Mouse (Mus musculus): ENCODE measurements around the gene Dnajb5. TPM values are rescaled to one million over a fixed set of nuclear protein-coding genes. Genes with fewer than 3 reads are reported as not detected.

Gene Dnajb5
- total and polyA plus RNA-seq, 2 experiments from 2014 or later = 18.2 to 59.1 TPM

- WGBS = 8% methylated on average over 14 of the region's 14 CpGs
Observed at GRCm38 (mm10) chr4:42949051-42949675, 451 bp upstream of the Dnajb5 start.

GRCm38 (mm10) chr4:42950065-42950558, 498 bp downstream of the Dnajb5 start:
- TF ChIP-seq EP300 (IDR thresholded peaks at IDR 0.05; ENCODE audit: low read depth) = no peak; the same call in 1 of the 2 replicates
- TF ChIP-seq CTCF (IDR thresholded peaks at IDR 0.05; ENCODE audit: low read depth) = no peak
- Histone ChIP-seq H3K4me2 (ENCODE audit: low read depth, low read length) (peak overlapping the region; percentile 87), H3K27me3 (ENCODE audit: control insufficient read depth, insufficient read depth, low read length) (no peaks in the 10 kb centered on the region), H3K4me3 (ENCODE audit: low read depth, low read length) (peak overlapping the region; percentile 82), H3K36me3 (replicated peaks; ENCODE audit: control insufficient read depth, insufficient read depth, low read length) (peaks cover 3% of the 10 kb centered on the region; the same call in 1 of the 2 replicates), H3K9ac (replicated peaks; ENCODE audit: low read depth, low read length) (peak overlapping the region; percentile 96), H3K9me3 (replicated peaks; ENCODE audit: control insufficient read depth, low read length) (no peaks in the 10 kb centered on the region), H3K4me1 (ENCODE audit: control insufficient read depth, insufficient read depth) (peaks cover 28% of the 10 kb centered on the region), H3K27ac (ENCODE audit: low read depth) (peak overlapping the region; percentile 100)
- 2% methylated on average over 14 of the region's 27 CpGs for WGBS
- peak; percentile 95 for DNase-seq (ENCODE audit: low spot score)
- peak; percentile 59 for ATAC-seq (ENCODE audit: insufficient read depth, low read depth)

More at GRCm38 (mm10) chr4:42949051-42949675, 451 bp upstream of the Dnajb5 start:
- H3K4me1 ChIP-seq (ENCODE audit: control insufficient read depth, insufficient read depth) = peaks cover 20% of the 10 kb centered on the region
- H3K36me3 ChIP-seq (replicated peaks; ENCODE audit: control insufficient read depth, insufficient read depth, low read length) = no peaks in the 10 kb centered on the region
- no peaks in the 10 kb centered on the region for H3K27me3 ChIP-seq (ENCODE audit: control insufficient read depth, insufficient read depth, low read length)
- DNase-seq (ENCODE audit: low spot score) (no peak), ATAC-seq (ENCODE audit: insufficient read depth, low read depth) (no peak)
- peak overlapping the region; percentile 82 for H3K4me3 ChIP-seq (ENCODE audit: low read depth, low read length)
- H3K4me2 ChIP-seq (ENCODE audit: low read depth, low read length) = peak overlapping the region; percentile 87
- no peaks in the 10 kb centered on the region for H3K9me3 ChIP-seq (replicated peaks; ENCODE audit: control insufficient read depth, low read length)
- no peak for TF ChIP-seq CTCF (IDR thresholded peaks at IDR 0.05; ENCODE audit: low read depth)
- TF ChIP-seq EP300 (IDR thresholded peaks at IDR 0.05; ENCODE audit: low read depth) = no peak
- H3K9ac ChIP-seq (replicated peaks; ENCODE audit: low read depth, low read length) = no peak overlapping the region
- peak overlapping the region; percentile 54 for H3K27ac ChIP-seq (ENCODE audit: low read depth)

DNA sequence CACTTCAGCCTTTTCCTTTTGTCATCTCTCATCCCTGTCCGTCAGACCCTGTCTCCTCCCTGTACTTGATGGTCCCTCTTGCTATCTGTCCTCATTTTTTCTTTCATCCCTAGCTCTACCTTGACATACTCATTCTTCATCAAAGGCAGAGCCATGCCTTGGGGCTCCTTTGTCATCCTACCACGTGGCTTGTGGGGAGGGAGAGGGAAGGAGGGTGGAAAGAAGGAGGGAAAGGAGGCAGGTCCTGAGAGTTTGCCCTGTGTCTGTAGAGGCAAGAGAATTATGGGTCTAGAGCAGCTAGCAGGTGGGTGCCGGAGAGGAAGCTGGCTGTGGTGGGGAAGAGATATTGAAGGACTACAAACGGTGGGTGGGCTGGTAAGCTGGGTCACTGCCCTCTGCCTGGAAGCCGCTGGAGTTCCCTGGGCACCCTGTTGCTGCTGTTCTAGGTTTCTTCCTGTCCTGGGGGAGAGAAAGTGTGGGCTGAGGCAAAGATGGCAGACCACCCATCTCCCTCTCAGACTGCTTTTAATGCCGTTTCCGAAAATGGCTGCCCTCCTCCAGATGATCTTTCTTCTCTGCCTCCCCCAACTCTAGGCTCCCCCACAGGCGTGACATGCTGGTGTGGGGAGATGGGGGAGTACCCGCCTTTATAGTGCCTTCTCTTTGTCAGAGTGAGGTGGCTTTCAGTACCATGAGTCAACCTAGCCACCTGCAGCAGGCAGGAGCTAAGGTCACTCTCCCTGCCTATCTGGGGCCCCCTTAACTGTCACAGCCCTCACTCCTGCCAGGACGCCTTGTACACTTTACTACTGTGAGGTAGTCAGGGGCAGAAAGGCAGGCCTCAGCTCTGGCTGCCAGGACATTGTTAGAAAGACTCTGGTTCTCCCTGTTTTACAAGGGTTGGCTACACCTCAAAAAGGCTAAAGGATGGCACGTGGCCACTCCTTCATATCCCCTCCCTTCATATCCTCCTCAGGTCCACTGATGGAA, 1.9 kb downstream of the Dnajb5 start:
- peak overlapping the region; percentile 96 for H3K9ac ChIP-seq (replicated peaks; ENCODE audit: low read depth, low read length)
- peak overlapping the region; percentile 87 for H3K4me2 ChIP-seq (ENCODE audit: low read depth, low read length)
- H3K36me3 ChIP-seq (replicated peaks; ENCODE audit: control insufficient read depth, insufficient read depth, low read length) = peaks cover 15% of the 10 kb centered on the region
- 49% methylated on average over 11 of the region's 11 CpGs for WGBS
- no peaks in the 10 kb centered on the region for H3K27me3 ChIP-seq (ENCODE audit: control insufficient read depth, insufficient read depth, low read length)
- ATAC-seq (ENCODE audit: insufficient read depth, low read depth) = no peak
- peak overlapping the region; percentile 100 for H3K27ac ChIP-seq (ENCODE audit: low read depth)
- peaks cover 30% of the 10 kb centered on the region for H3K4me1 ChIP-seq (ENCODE audit: control insufficient read depth, insufficient read depth)
- TF ChIP-seq CTCF (IDR thresholded peaks at IDR 0.05; ENCODE audit: low read depth) = no peak
- no peak for TF ChIP-seq EP300 (IDR thresholded peaks at IDR 0.05; ENCODE audit: low read depth)
- H3K4me3 ChIP-seq (ENCODE audit: low read depth, low read length) = peak overlapping the region; percentile 82
- no peaks in the 10 kb centered on the region for H3K9me3 ChIP-seq (replicated peaks; ENCODE audit: control insufficient read depth, low read length)
- DNase-seq (ENCODE audit: low spot score) = no peak

DNA sequence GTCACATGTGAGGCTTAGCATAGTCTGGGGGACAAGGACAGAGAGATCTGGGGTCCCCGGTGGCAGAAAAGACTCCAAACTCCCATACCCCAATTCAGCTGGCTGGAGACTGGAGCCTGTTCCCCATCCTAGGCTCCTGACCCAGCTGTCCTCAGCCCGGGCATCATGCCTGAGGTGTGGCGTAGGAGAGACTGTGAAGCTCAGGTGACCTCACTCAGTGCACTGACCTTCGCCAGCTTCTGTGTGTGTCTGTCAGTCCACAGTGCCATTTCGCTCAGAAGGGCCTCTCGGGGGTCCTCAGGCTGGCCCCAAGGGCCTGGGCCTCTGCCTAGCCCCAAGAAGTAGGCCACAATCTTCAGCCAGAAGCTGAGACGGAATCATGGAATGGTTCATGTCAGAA, 2.9 kb downstream of the Dnajb5 start:
- ATAC-seq (ENCODE audit: insufficient read depth, low read depth) (no peak), DNase-seq (ENCODE audit: low spot score) (no peak)
- no peak overlapping the region; the same call in 1 of the 2 replicates for H3K4me2 ChIP-seq (ENCODE audit: low read depth, low read length)
- H3K9ac ChIP-seq (replicated peaks; ENCODE audit: low read depth, low read length) = peak overlapping the region; percentile 96; the same call in 1 of the 2 replicates
- H3K4me1 ChIP-seq (ENCODE audit: control insufficient read depth, insufficient read depth) = peaks cover 30% of the 10 kb centered on the region
- H3K27me3 ChIP-seq (ENCODE audit: control insufficient read depth, insufficient read depth, low read length) = no peaks in the 10 kb centered on the region
- TF ChIP-seq CTCF (IDR thresholded peaks at IDR 0.05; ENCODE audit: low read depth) = no peak
- TF ChIP-seq EP300 (IDR thresholded peaks at IDR 0.05; ENCODE audit: low read depth) = no peak
- H3K4me3 ChIP-seq (ENCODE audit: low read depth, low read length) = no peak overlapping the region
- WGBS = 75% methylated on average over 7 of the region's 7 CpGs
- H3K9me3 ChIP-seq (replicated peaks; ENCODE audit: control insufficient read depth, low read length) = no peaks in the 10 kb centered on the region
- H3K27ac ChIP-seq (ENCODE audit: low read depth) = peak overlapping the region; percentile 100
- H3K36me3 ChIP-seq (replicated peaks; ENCODE audit: control insufficient read depth, insufficient read depth, low read length) = peaks cover 26% of the 10 kb centered on the region

DNA sequence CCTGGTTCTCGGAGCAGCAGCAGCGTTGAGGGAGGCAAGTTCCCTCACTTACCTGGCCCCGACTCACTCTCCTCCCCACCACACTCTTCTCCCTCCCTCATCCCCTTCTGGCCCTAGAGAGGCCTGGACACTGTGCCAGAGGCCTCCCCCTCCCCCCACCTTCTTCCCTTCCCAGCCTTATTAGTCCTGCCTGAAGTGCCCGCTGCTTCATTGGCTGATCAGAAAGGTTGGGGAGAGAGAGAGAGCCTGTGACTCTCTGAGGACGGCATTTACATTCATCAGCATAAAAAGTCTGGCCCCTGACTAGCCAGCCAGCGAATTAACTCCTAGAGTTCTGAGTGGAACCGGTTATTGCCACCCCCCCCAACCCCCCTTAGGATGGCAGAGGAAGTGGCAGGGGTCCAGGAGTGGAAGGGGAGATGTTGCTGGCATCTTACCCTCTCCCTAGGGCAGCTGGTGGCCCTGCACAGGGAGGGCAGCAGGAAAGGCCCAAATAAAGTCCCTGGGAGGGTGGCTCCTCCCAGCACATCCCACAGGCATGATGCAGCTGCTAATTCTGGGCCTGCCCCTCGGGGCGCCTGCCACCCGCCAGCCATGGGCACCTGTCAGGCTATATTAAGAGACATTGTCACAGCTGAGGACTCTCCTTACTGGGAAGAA, 4.0 kb downstream of the Dnajb5 start:
- ATAC-seq (ENCODE audit: insufficient read depth, low read depth) = peak; percentile 72
- Histone ChIP-seq H3K27me3 (ENCODE audit: control insufficient read depth, insufficient read depth, low read length) (no peaks in the 10 kb centered on the region), H3K4me3 (ENCODE audit: low read depth, low read length) (no peak overlapping the region), H3K9ac (replicated peaks; ENCODE audit: low read depth, low read length) (peak overlapping the region; percentile 48), H3K36me3 (replicated peaks; ENCODE audit: control insufficient read depth, insufficient read depth, low read length) (peaks cover 33% of the 10 kb centered on the region), H3K9me3 (replicated peaks; ENCODE audit: control insufficient read depth, low read length) (no peaks in the 10 kb centered on the region), H3K4me2 (ENCODE audit: low read depth, low read length) (peak overlapping the region; percentile 32), H3K27ac (ENCODE audit: low read depth) (peak overlapping the region; percentile 100), H3K4me1 (ENCODE audit: control insufficient read depth, insufficient read depth) (peaks cover 30% of the 10 kb centered on the region)
- 18% methylated on average over 10 of the region's 10 CpGs for WGBS
- peak; percentile 92 for DNase-seq (ENCODE audit: low spot score)
- peak; percentile 74 for TF ChIP-seq EP300 (IDR thresholded peaks at IDR 0.05; ENCODE audit: low read depth)
- TF ChIP-seq CTCF (IDR thresholded peaks at IDR 0.05; ENCODE audit: low read depth) = no peak

Data from heart, postnatal 0 days (tissue).